Mouse (Mus musculus) Patski (cell line): ENCODE data around the gene Wipi2. TPM values are rescaled to one million over a fixed set of nuclear protein-coding genes. Genes with fewer than 3 reads are reported as not detected.

Experiments
- ATAC-seq: fragments of 100-300 bp; one replicate; pipeline ENCODE4 v1.8.0; 2021
- CTCF ChIA-PET: fragments of 350-600 bp; sonication (Branson Sonifier 250); formaldehyde crosslinking; loops from one replicate; lab custom pipeline; 2022; ENCODE audit warnings: inconsistent platforms; lab: Charles Lee
- POLR2A ChIA-PET: fragments of 350-600 bp; sonication (Branson Sonifier 250); formaldehyde crosslinking; loops from one replicate; lab custom pipeline; 2022; ENCODE audit warnings: antibody characterized with exemption, inconsistent platforms; lab: Charles Lee
- DNase-seq: peaks from one replicate; pipeline ENCODE4 v3.0.0-alpha.2; 2011; ENCODE audit warnings: low read depth, low spot score
- H3K27me3 ChIP-seq: fragments of 371-371 bp; one replicate; pipeline ENCODE4 v1.5.1; 2021
- CTCF ChIP-seq: fragments of 100-300 bp; IDR thresholded peaks from one replicate; pipeline ENCODE4 v1.5.1; 2021
- in situ Hi-C: fragments of 300-500 bp; cut with MboI; formaldehyde crosslinking; loops from 3 replicates; pipeline ENCODE4 v1.11.1; 2018; ENCODE audit warnings: low pct_unique_long_range_greater_than_20kb, mixed read lengths
- polyA plus RNA-seq: library from polyadenylated mRNA; unstranded; gene quantifications from one replicate; pipeline ENCODE4 v1.2.3, GENCODE M21; 2021

The Wipi2 gene
- polyA plus RNA-seq, 1 experiment from 2014 or later: 60.3 TPM

GRCm38 (mm10) chr5:142701651-142702510 is 74.4 kb downstream of the Wipi2 start:
- DNase-seq (no peak), ATAC-seq (peak; percentile 5)
- in situ Hi-C loops: no loop called here
- ChIA-PET POLR2A (no interaction called here), CTCF (no interaction called here)
- no peak for TF ChIP-seq CTCF
- H3K27me3 ChIP-seq: peaks cover 23% of the 10 kb centered on the region

- DNase-seq (no peak), ATAC-seq (no peak)
- POLR2A ChIA-PET: interaction anchor here (1.3 kb wide), 1 partner anchor 8 kb away, joined by 6 read pairs; no protein-coding TSS in a partner anchor
- CTCF ChIA-PET: no interaction called here
- peaks cover 23% of the 10 kb centered on the region for H3K27me3 ChIP-seq
- in situ Hi-C loops: no loop called here
- no peak for TF ChIP-seq CTCF
Measured at GRCm38 (mm10) chr5:142702511-142703138, 75.1 kb downstream of the Wipi2 start.

- no peak for TF ChIP-seq CTCF
- ATAC-seq: no peak
- no peak for DNase-seq
- H3K27me3 ChIP-seq: peaks cover 23% of the 10 kb centered on the region
- ChIA-PET POLR2A (interaction anchor here (1.3 kb wide), 1 partner anchor 9 kb away, joined by 6 read pairs; no protein-coding TSS in a partner anchor), CTCF (no interaction called here)
- in situ Hi-C loops: no loop called here
Measured at GRCm38 (mm10) chr5:142703569-142703968, 76.1 kb downstream of the Wipi2 start.

GRCm38 (mm10) chr5:142707709-142708108 is 80.2 kb downstream of the Wipi2 start:
- POLR2A ChIA-PET: no interaction called here
- TF ChIP-seq CTCF: no peak
- ATAC-seq: no peak

GRCm38 (mm10) chr5:142709436-142709835 is 81.9 kb downstream of the Wipi2 start:
- no peaks in the 10 kb centered on the region for H3K27me3 ChIP-seq
- ChIA-PET POLR2A (no interaction called here), CTCF (no interaction called here)
- DNase-seq (no peak), ATAC-seq (no peak)
- in situ Hi-C loops: no loop called here
- no peak for TF ChIP-seq CTCF

More at GRCm38 (mm10) chr5:142707709-142708108, 80.2 kb downstream of the Wipi2 start:
- CTCF ChIA-PET: no interaction called here
- DNase-seq: no peak
- in situ Hi-C loops: no loop called here
- H3K27me3 ChIP-seq: peaks cover 10% of the 10 kb centered on the region

- H3K27me3 ChIP-seq: no peaks in the 10 kb centered on the region
- CTCF ChIA-PET: no interaction called here
- no peak for TF ChIP-seq CTCF
- POLR2A ChIA-PET: no interaction called here
- in situ Hi-C loops: loop anchor here (10.0 kb wide), 2 partner anchors 148 to 208 kb away; no protein-coding TSS in a partner anchor
- DNase-seq (no peak), ATAC-seq (no peak)
Measured at GRCm38 (mm10) chr5:142712373-142712772, 84.9 kb downstream of the Wipi2 start.

- in situ Hi-C loops: loop anchor here (10.0 kb wide), 2 partner anchors 149 to 209 kb away; no protein-coding TSS in a partner anchor
- DNase-seq (no peak), ATAC-seq (no peak)
- ChIA-PET CTCF (no interaction called here), POLR2A (no interaction called here)
- TF ChIP-seq CTCF: no peak
- H3K27me3 ChIP-seq: no peaks in the 10 kb centered on the region
Measured at GRCm38 (mm10) chr5:142713966-142714365, 86.5 kb downstream of the Wipi2 start.

- CTCF ChIA-PET: no interaction called here
- TF ChIP-seq CTCF: no peak
- no peak for ATAC-seq
- no peak for DNase-seq
- POLR2A ChIA-PET: no interaction called here
- in situ Hi-C loops: loop anchor here (5.0 to 10.0 kb wide), 3 partner anchors 43 to 210 kb away; no protein-coding TSS in a partner anchor
- H3K27me3 ChIP-seq: no peaks in the 10 kb centered on the region
Measured at GRCm38 (mm10) chr5:142715059-142715458, 87.6 kb downstream of the Wipi2 start.

- H3K27me3 ChIP-seq: no peaks in the 10 kb centered on the region
- no peak for DNase-seq
- TF ChIP-seq CTCF: no peak
- CTCF ChIA-PET: interaction anchor here (0.8 kb wide), 1 partner anchor 22 kb away, joined by 3 read pairs; no protein-coding TSS in a partner anchor
- POLR2A ChIA-PET: interaction anchor here (0.7 kb wide), 1 partner anchor 152 kb away, joined by 3 read pairs; no protein-coding TSS in a partner anchor
- ATAC-seq: no peak
- in situ Hi-C loops: loop anchor here (5.0 to 10.0 kb wide), 3 partner anchors 44 to 211 kb away; no protein-coding TSS in a partner anchor
Measured at GRCm38 (mm10) chr5:142716056-142716455, 88.6 kb downstream of the Wipi2 start.

- no peak for ATAC-seq
- no peak for TF ChIP-seq CTCF
- in situ Hi-C loops: loop anchor here (5.0 to 10.0 kb wide), 3 partner anchors 46 to 213 kb away; no protein-coding TSS in a partner anchor
- POLR2A ChIA-PET: no interaction called here
- DNase-seq: no peak
- CTCF ChIA-PET: interaction anchor here (0.8 to 1.7 kb wide), 7 partner anchors 22 to 300 kb away, joined by 3 to 9 read pairs (median 3); no protein-coding TSS in a partner anchor
- H3K27me3 ChIP-seq: no peaks in the 10 kb centered on the region
Measured at GRCm38 (mm10) chr5:142718037-142718436, 90.5 kb downstream of the Wipi2 start.
